Mouse (Mus musculus) G1E (cell line): ENCODE data around the gene Rbms3.

Experiments used
- CTCF ChIP-seq: IDR thresholded peaks from 2 replicates; pipeline ENCODE4 v1.5.1; 2012; ENCODE audit warnings: low read depth, low read length, inconsistent platforms, mixed read lengths
- GATA2 ChIP-seq: IDR thresholded peaks from 2 replicates; pipeline ENCODE4 v1.6.1; 2012; ENCODE audit warnings: low read depth, low read length, inconsistent platforms, borderline replicate concordance
- POLR2AphosphoS5 ChIP-seq: IDR thresholded peaks from 2 replicates; pipeline ENCODE4 v1.6.1; 2012; ENCODE audit warnings: low read depth, low read length, inconsistent platforms; ENCODE audit not compliant: insufficient replicate concordance

DNA sequence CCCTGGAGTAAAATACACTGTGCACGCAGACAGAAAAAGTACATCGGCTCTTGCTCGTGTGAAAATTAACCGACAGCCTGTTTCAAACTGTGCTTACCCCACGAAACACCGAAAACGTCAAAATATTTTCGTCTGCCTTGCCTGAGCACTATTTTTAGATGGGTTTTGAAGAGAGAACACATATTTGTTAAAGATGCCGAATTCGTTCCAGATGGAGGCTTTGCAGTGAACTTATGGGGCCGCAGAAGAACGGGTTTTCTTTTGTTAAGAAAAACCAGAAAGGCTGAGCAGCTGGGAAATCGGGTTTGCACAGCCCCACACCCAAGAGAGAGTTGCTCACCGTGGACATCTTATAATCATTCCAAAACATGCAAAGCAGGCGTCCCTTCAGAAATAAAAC lies 437.6 kb downstream of the Rbms3 start:
- TF ChIP-seq CTCF (no peak), GATA2 (no peak), POLR2AphosphoS5 (no peak)
